19 mouse cellular contexts compared by ENCODE assay signal in the genomic region with DNA sequence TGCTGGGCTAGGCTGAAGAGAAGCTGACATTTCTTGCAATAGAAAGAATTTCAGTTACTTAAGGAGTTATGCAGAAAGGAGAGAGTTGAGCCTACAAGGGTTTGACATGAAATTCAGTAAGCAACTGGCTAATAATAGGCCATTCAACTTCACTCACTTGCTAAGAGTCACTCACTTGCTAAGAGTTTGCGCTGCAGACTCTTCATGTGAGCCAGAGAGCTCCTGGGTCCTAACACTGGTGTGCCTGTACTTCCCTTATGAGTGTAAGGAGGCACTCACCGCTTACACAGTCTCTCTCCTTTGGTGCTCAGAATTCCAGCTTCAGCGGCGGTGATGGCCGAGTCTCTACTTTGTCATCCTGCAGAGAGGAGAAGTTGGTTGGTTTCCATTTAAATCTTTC. TPM values are rescaled to one million over a fixed set of nuclear protein-coding genes. Genes with fewer than 3 reads are reported as not detected.
DNase-seq lines count a peak whose midpoint lies in the region; ATAC-seq lines count a peak whose summit lies in the region.
"Had no signal": no experiment of that assay in that cellular context is flagged by ENCODE, and none has a peak within 500 bp of the region (broad histone marks: within the 10 kb centered on the region; RNA-seq: fewer than 3 reads in every experiment).

No protein-coding gene starts in this region.

- no peak overlapping the region for H3K4me2 ChIP-seq in heart, embryonic 13.5 days
- H3K4me2 ChIP-seq in liver, embryonic 12.5 days = no peak overlapping the region
- H3K4me2 ChIP-seq in kidney, embryonic 15.5 days = no peak overlapping the region
- no peak overlapping the region for H3K4me2 ChIP-seq in midbrain, embryonic 15.5 days
- H3K4me2 ChIP-seq: hindbrain, embryonic 15.5 days; neural tube, embryonic 12.5 days had no signal

- H3K4me3 ChIP-seq in heart, embryonic 13.5 days = no peak overlapping the region
- H3K4me3 ChIP-seq in liver, embryonic 12.5 days = no peak overlapping the region
- no peak overlapping the region for H3K4me3 ChIP-seq in embryonic facial prominence, embryonic 10.5 days
- H3K4me3 ChIP-seq in limb, embryonic 10.5 days = no peak overlapping the region
- H3K4me3 ChIP-seq in kidney, embryonic 15.5 days (replicated peaks) = no peak overlapping the region
- no peak overlapping the region for H3K4me3 ChIP-seq in midbrain, embryonic 15.5 days
- H3K4me3 ChIP-seq: hindbrain, embryonic 15.5 days; neural tube, embryonic 12.5 days had no signal

- no peak for ATAC-seq in heart, embryonic 13.5 days (ENCODE audit: extremely low read depth, insufficient number of reproducible peaks, low FRiP score, low TSS enrichment)
- no peak for ATAC-seq in liver, embryonic 12.5 days
- no peak for ATAC-seq in kidney, embryonic 15.5 days (replicated peaks; ENCODE audit: low FRiP score)
- no peak for ATAC-seq in midbrain, embryonic 15.5 days (replicated peaks)
- ATAC-seq: forebrain, embryonic 14.5 days had no signal

- no peaks in the 10 kb centered on the region for H3K27me3 ChIP-seq in heart, embryonic 13.5 days (replicated peaks)
- H3K27me3 ChIP-seq in liver, embryonic 12.5 days (replicated peaks) = no peaks in the 10 kb centered on the region
- no peaks in the 10 kb centered on the region for H3K27me3 ChIP-seq in embryonic facial prominence, embryonic 10.5 days (replicated peaks; ENCODE audit: low read depth, poor library complexity, severe bottlenecking)
- no peaks in the 10 kb centered on the region for H3K27me3 ChIP-seq in limb, embryonic 10.5 days (ENCODE audit: low read depth, poor library complexity, severe bottlenecking)
- no peaks in the 10 kb centered on the region for H3K27me3 ChIP-seq in kidney, embryonic 15.5 days
- no peaks in the 10 kb centered on the region for H3K27me3 ChIP-seq in midbrain, embryonic 15.5 days (replicated peaks)
- H3K27me3 ChIP-seq: hindbrain, embryonic 15.5 days; neural tube, embryonic 12.5 days had no signal

- no peak for DNase-seq in heart, postnatal 25 days (ENCODE audit: low spot score)
- no peak for DNase-seq in liver
- DNase-seq in embryonic facial prominence, embryonic 10.5 days (ENCODE audit: low spot score) = no peak
- DNase-seq in limb, embryonic 10.5 days (ENCODE audit: low spot score) = no peak
- DNase-seq: cerebellum, postnatal 25 days; kidney, adult 2 months; right cerebral cortex, postnatal 4 days had no signal

- H3K4me1 ChIP-seq in heart, embryonic 13.5 days = peaks cover 88% of the 10 kb centered on the region
- peaks cover 25% of the 10 kb centered on the region; the same call in 1 of the 2 replicates for H3K4me1 ChIP-seq in liver, embryonic 12.5 days
- peaks cover 45% of the 10 kb centered on the region for H3K4me1 ChIP-seq in embryonic facial prominence, embryonic 10.5 days
- peaks cover 23% of the 10 kb centered on the region for H3K4me1 ChIP-seq in limb, embryonic 10.5 days
- peaks cover 42% of the 10 kb centered on the region for H3K4me1 ChIP-seq in kidney, embryonic 15.5 days
- no peaks in the 10 kb centered on the region for H3K4me1 ChIP-seq in midbrain, embryonic 15.5 days

- H3K27ac ChIP-seq in heart, embryonic 13.5 days (replicated peaks) = peak overlapping the region; percentile 96
- H3K27ac ChIP-seq in liver, embryonic 12.5 days = 0 out of 2 replicates have a peak overlapping the region, but pooled peaks have one; percentile 10
- peak overlapping the region; percentile 74 for H3K27ac ChIP-seq in embryonic facial prominence, embryonic 10.5 days (replicated peaks)
- peak overlapping the region; percentile 42; the same call in 1 of the 2 replicates for H3K27ac ChIP-seq in limb, embryonic 10.5 days
- H3K27ac ChIP-seq in kidney, embryonic 15.5 days = no peak overlapping the region
- no peak overlapping the region for H3K27ac ChIP-seq in midbrain, embryonic 15.5 days
- H3K27ac ChIP-seq: hindbrain, embryonic 15.5 days; macrophage; neural tube, embryonic 12.5 days had no signal

- intact Hi-C loops in heart, postnatal 25 days (cut with DNase I) = no loop called here

- peaks cover 64% of the 10 kb centered on the region for H3K36me3 ChIP-seq in heart, embryonic 13.5 days
- H3K36me3 ChIP-seq in liver, embryonic 12.5 days = 0 out of 2 replicates have a peak, but pooled peaks cover 3% of the 10 kb centered on the region
- no peaks in the 10 kb centered on the region for H3K36me3 ChIP-seq in embryonic facial prominence, embryonic 10.5 days (replicated peaks)
- no peaks in the 10 kb centered on the region for H3K36me3 ChIP-seq in limb, embryonic 10.5 days
- H3K36me3 ChIP-seq in kidney, embryonic 15.5 days = no peaks in the 10 kb centered on the region
- H3K36me3 ChIP-seq in midbrain, embryonic 15.5 days (replicated peaks) = no peaks in the 10 kb centered on the region
- H3K36me3 ChIP-seq: hindbrain, embryonic 15.5 days; neural tube, embryonic 12.5 days had no signal

- 48% methylated on average over 5 of the region's 5 CpGs for WGBS in heart, embryonic 13.5 days
- WGBS in liver, embryonic 12.5 days (ENCODE audit: insufficient replicate concordance) = 78% methylated on average over 5 of the region's 5 CpGs
- 86% methylated on average over 5 of the region's 5 CpGs for WGBS in embryonic facial prominence, embryonic 10.5 days
- 83% methylated on average over 5 of the region's 5 CpGs for WGBS in limb, embryonic 10.5 days
- WGBS in kidney, embryonic 15.5 days = 85% methylated on average over 5 of the region's 5 CpGs
- WGBS in midbrain, embryonic 15.5 days = 85% methylated on average over 5 of the region's 5 CpGs

- peak overlapping the region; percentile 15 for H3K9ac ChIP-seq in heart, embryonic 13.5 days
- no peak overlapping the region for H3K9ac ChIP-seq in liver, embryonic 12.5 days
- no peak overlapping the region for H3K9ac ChIP-seq in kidney, embryonic 15.5 days
- H3K9ac ChIP-seq in midbrain, embryonic 15.5 days = no peak overlapping the region
- H3K9ac ChIP-seq: hindbrain, embryonic 15.5 days; neural tube, embryonic 12.5 days had no signal

- H3K9me3 ChIP-seq in heart, embryonic 13.5 days = no peaks in the 10 kb centered on the region
- no peaks in the 10 kb centered on the region for H3K9me3 ChIP-seq in liver, embryonic 12.5 days (replicated peaks)
- no peaks in the 10 kb centered on the region for H3K9me3 ChIP-seq in embryonic facial prominence, embryonic 10.5 days
- no peaks in the 10 kb centered on the region for H3K9me3 ChIP-seq in limb, embryonic 10.5 days (replicated peaks)
- H3K9me3 ChIP-seq in kidney, embryonic 15.5 days (replicated peaks) = no peaks in the 10 kb centered on the region
- no peaks in the 10 kb centered on the region for H3K9me3 ChIP-seq in midbrain, embryonic 15.5 days
- H3K9me3 ChIP-seq: hindbrain, embryonic 15.5 days; neural tube, embryonic 12.5 days had no signal

RNA-seq across cellular contexts. Expression of a gene that starts 58.1 kb away (rescaled TPM):
- 2.1 and 2.3 TPM in 2 replicates for polyA plus RNA-seq in heart, embryonic 13.5 days (2015; fragmentation: Nextera tagmentation; extraction: Ambion mirVana)
- total RNA-seq in heart, postnatal 25 days (2021) = under 1 TPM in 1 of 2 experiments, not detected in 1; 0.10 TPM
- polyA plus RNA-seq in liver, embryonic 12.5 days (2016; fragmentation: Nextera tagmentation; extraction: Ambion mirVana) = 1.1 and 1.5 TPM in 2 replicates
- polyA plus RNA-seq in embryonic facial prominence, embryonic 10.5 days (2016; fragmentation: Nextera tagmentation; extraction: Ambion mirVana) = 0.87 and 1.2 TPM in 2 replicates
- polyA plus RNA-seq in limb, embryonic 10.5 days (2016; fragmentation: Nextera tagmentation; extraction: Ambion mirVana) = 0.53 and 0.68 TPM in 2 replicates
- polyA plus RNA-seq in kidney, embryonic 15.5 days (2015; fragmentation: Nextera tagmentation; extraction: Ambion mirVana) = 0.61 and 1.5 TPM in 2 replicates
- polyA plus RNA-seq in midbrain, embryonic 15.5 days (2015; fragmentation: Nextera tagmentation; extraction: Ambion mirVana) = 0.15 and 0.18 TPM in 2 replicates
- total RNA-seq: gastrocnemius, adult 8-10 months; left cerebral cortex, postnatal 14 days; midbrain, postnatal 0 days had no signal
- polyA plus RNA-seq: kidney, adult 2 months; large intestine, adult 2 months had no signal

Comparison
In these comparisons a context has a peak if more than half of its experiments do, and no peak if none do; other contexts are left out.
1. H3K27ac ChIP-seq: peak in heart, embryonic 13.5 days (single experiment), liver, embryonic 12.5 days (single experiment), embryonic facial prominence, embryonic 10.5 days (single experiment) and limb, embryonic 10.5 days (single experiment); none in kidney, embryonic 15.5 days (single experiment) and midbrain, embryonic 15.5 days (single experiment).